Mouse (Mus musculus) C2C12 (cell line): ENCODE measurements around the gene Runx1. TPM values are rescaled to one million over a fixed set of nuclear protein-coding genes. Genes with fewer than 3 reads are reported as not detected.

Experiments
- H3K27me3 ChIP-seq: one replicate; pipeline ENCODE4 v1.6.1; 2011; ENCODE audit not compliant: control insufficient read depth, insufficient read depth, insufficient read length
- H3K36me3 ChIP-seq: one replicate; pipeline ENCODE4 v1.6.1; 2011; ENCODE audit not compliant: control insufficient read depth, insufficient read depth
- H3K4me3 ChIP-seq: one replicate; pipeline ENCODE4 v1.5.1; 2011; ENCODE audit warnings: mild to moderate bottlenecking, control low read depth; ENCODE audit not compliant: poor library complexity, insufficient read depth, severe bottlenecking
- H3K79me2 ChIP-seq: one replicate; pipeline ENCODE4 v1.6.1; 2011; ENCODE audit not compliant: control insufficient read depth, insufficient read depth
- H3K79me3 ChIP-seq: one replicate; pipeline ENCODE4 v1.6.1; 2011; ENCODE audit warnings: low read depth, control low read depth
- H3ac ChIP-seq: one replicate; pipeline ENCODE3; 2011; ENCODE audit warnings: low read depth; ENCODE audit not compliant: control insufficient read depth, insufficient read length
- CEBPB ChIP-seq: IDR thresholded peaks from one replicate; pipeline ENCODE4 v1.6.1; 2011; ENCODE audit warnings: low read depth, mild to moderate bottlenecking, control low read depth, moderate library complexity
- CTCF ChIP-seq: IDR thresholded peaks from one replicate; pipeline ENCODE4 v1.5.1; 2011; ENCODE audit not compliant: control insufficient read depth, insufficient read depth, insufficient read length
- FOSL1 ChIP-seq: IDR thresholded peaks from one replicate; pipeline ENCODE4 v1.8.0; 2011; ENCODE audit warnings: mild to moderate bottlenecking, low read length; ENCODE audit not compliant: poor library complexity, insufficient read depth, severe bottlenecking
- MAX ChIP-seq: IDR thresholded peaks from one replicate; pipeline ENCODE4 v1.6.1; 2011; ENCODE audit warnings: mild to moderate bottlenecking, control low read depth
- MYOD1 ChIP-seq: IDR thresholded peaks from one replicate; pipeline ENCODE4 v1.6.1; 2011; ENCODE audit warnings: low read depth; ENCODE audit not compliant: control insufficient read depth, insufficient read length
- MYOG ChIP-seq: IDR thresholded peaks from one replicate; pipeline ENCODE4 v1.6.1; 2011; ENCODE audit not compliant: control insufficient read depth, insufficient read length; ENCODE audit errors: extremely low read depth
- USF1 ChIP-seq: IDR thresholded peaks from one replicate; pipeline ENCODE4 v1.6.1; 2011; ENCODE audit warnings: low read depth, mild to moderate bottlenecking, control low read depth, moderate library complexity
- polyA plus RNA-seq: library from polyadenylated mRNA; unstranded; fragments of >200 nt; fragmentation: generic; extraction: Trizol; gene quantifications from one replicate; pipeline ENCODE4 v1.2.1, GENCODE M21; 2012; ENCODE audit warnings: missing spikeins

The Runx1 gene
- polyA plus RNA-seq, 1 experiment = 28.8 TPM

GRCm38 (mm10) chr16:92675677-92676076 is 150.3 kb downstream of the Runx1 start:
- no peak for TF ChIP-seq USF1
- no peak for TF ChIP-seq MYOG
- no peak for TF ChIP-seq MAX
- TF ChIP-seq CTCF = no peak
- TF ChIP-seq MYOD1 = no peak
- no peak for TF ChIP-seq FOSL1
- no peak for TF ChIP-seq CEBPB
- H3K4me3 ChIP-seq = no peak overlapping the region
- H3K79me3 ChIP-seq = peaks cover 69% of the 10 kb centered on the region
- no peaks in the 10 kb centered on the region for H3K27me3 ChIP-seq
- H3K79me2 ChIP-seq = peaks cover 100% of the 10 kb centered on the region
- peaks cover 95% of the 10 kb centered on the region for H3K36me3 ChIP-seq
- no peak overlapping the region for H3ac ChIP-seq

- peaks cover 67% of the 10 kb centered on the region for H3K79me3 ChIP-seq
- H3K36me3 ChIP-seq = peaks cover 91% of the 10 kb centered on the region
- peaks cover 99% of the 10 kb centered on the region for H3K79me2 ChIP-seq
- H3K4me3 ChIP-seq = no peak overlapping the region
- TF ChIP-seq CTCF = no peak
- TF ChIP-seq MYOG = no peak
- no peak for TF ChIP-seq FOSL1
- H3K27me3 ChIP-seq = no peaks in the 10 kb centered on the region
- H3ac ChIP-seq = no peak overlapping the region
Observed at GRCm38 (mm10) chr16:92674916-92675450, 151.0 kb downstream of the Runx1 start.

DNA sequence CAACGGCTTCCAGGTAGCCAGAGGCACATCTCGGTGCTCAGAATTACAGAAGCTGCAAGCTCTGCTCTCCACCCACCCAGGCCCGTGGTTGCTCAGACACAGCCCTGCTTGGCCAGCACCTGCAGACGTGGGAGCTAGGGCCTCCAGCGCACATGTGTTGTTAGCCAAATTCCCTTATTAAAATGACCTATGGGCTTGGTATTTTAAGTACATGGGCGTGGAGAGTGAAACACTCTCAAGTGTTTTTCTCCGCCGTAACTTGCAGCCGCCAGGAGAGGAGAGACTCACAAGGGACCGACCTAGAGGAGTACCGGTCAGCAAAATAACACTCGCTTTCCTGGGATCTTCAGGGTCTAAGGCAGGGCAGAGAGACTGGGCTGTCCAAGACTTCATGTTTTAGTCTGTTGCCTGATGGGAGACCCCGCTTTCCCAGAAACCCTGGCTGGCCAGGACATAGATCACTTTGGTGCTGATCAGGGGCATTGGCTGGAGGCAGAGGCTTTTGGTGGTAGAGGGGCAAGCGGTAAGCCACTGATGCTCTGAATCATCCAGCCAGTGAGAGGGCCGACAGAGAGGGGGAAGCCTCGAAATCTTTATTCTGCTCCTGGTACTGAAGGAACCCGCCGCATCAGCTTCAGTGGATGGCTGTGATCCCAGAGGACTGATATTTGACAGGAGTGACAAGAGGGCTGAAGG is 151.7 kb downstream of the Runx1 start:
- TF ChIP-seq MYOG (no peak), FOSL1 (no peak), CTCF (no peak), USF1 (no peak), MYOD1 (no peak), CEBPB (no peak), MAX (no peak)
- Histone ChIP-seq H3K4me3 (no peak overlapping the region), H3K79me2 (peaks cover 92% of the 10 kb centered on the region), H3K79me3 (peaks cover 64% of the 10 kb centered on the region), H3K36me3 (peaks cover 86% of the 10 kb centered on the region), H3K27me3 (no peaks in the 10 kb centered on the region), H3ac (no peak overlapping the region)

DNA sequence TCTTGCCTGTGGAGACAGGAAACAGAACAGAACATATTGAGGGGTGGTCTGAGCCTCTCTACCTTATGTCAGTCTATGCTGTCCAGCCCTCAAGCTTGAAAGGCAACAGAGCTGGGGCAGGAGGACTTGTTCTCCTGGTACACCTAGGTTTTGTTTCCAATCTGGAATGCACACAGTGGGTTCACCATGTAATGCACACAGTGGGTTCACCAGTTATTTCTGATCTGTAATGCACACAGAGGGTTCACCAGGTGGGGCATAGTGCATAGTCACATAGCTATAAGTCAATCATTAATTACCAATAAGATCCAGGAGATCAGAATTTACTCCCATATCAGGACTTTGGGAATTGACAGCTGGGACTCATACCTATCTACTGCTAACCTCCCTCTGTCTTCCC is 157.1 kb downstream of the Runx1 start:
- Histone ChIP-seq H3K27me3 (no peaks in the 10 kb centered on the region), H3ac (no peak overlapping the region), H3K79me3 (peaks cover 21% of the 10 kb centered on the region), H3K4me3 (no peak overlapping the region), H3K79me2 (peaks cover 46% of the 10 kb centered on the region), H3K36me3 (peaks cover 82% of the 10 kb centered on the region)
- no peak for TF ChIP-seq MAX
- TF ChIP-seq CTCF = no peak
- TF ChIP-seq USF1 = no peak
- no peak for TF ChIP-seq CEBPB
- no peak for TF ChIP-seq MYOD1
- no peak for TF ChIP-seq FOSL1
- TF ChIP-seq MYOG = no peak

- Histone ChIP-seq H3K36me3 (peaks cover 83% of the 10 kb centered on the region), H3K79me3 (peaks cover 6% of the 10 kb centered on the region), H3K27me3 (no peaks in the 10 kb centered on the region), H3K4me3 (no peak overlapping the region), H3ac (no peak overlapping the region), H3K79me2 (peaks cover 40% of the 10 kb centered on the region)
- TF ChIP-seq FOSL1 = no peak
- TF ChIP-seq MAX = no peak
- no peak for TF ChIP-seq CTCF
Observed at GRCm38 (mm10) chr16:92661757-92662156, 164.2 kb downstream of the Runx1 start.

DNA sequence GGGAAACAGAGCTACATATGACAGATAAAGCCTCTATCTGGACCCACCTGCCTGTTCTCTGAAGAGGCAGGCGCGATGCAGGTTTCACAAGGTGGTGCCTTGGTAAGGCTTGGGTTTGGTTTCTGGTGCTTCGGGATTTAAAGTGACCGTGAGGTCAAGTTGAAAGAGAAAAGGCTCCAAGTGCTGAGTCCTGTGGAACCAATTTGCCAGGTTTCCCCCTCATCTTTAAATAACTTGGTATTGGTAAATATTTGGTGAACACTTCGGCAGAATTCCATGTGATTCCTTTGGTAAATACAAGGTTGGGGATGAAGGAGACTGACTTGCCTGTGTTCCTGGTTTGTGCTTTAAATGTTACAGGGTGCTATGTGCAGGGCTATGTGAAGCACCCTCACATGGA is 169.2 kb downstream of the Runx1 start:
- peaks cover 64% of the 10 kb centered on the region for H3K36me3 ChIP-seq
- peaks cover 46% of the 10 kb centered on the region for H3K79me2 ChIP-seq
- peaks cover 11% of the 10 kb centered on the region for H3K79me3 ChIP-seq
- H3ac ChIP-seq = no peak overlapping the region
- no peaks in the 10 kb centered on the region for H3K27me3 ChIP-seq
- TF ChIP-seq MYOG (no peak), CEBPB (no peak), FOSL1 (no peak), CTCF (no peak), MAX (no peak), USF1 (no peak)
- no peak overlapping the region for H3K4me3 ChIP-seq
